Mouse (Mus musculus) left cerebral cortex, adult 9 months (tissue): ENCODE data around the gene Kdm4c.
"Not testable (repeated sequence)": the region's sequence is repeated elsewhere in the genome, so short reads cannot be mapped to it uniquely, and the experiment has no call there.

ENCODE experiments used
- DNase-seq, 2 experiments: peaks; one replicate each; pipeline ENCODE4 v3.0.0; 2022; ENCODE audit warnings: low spot score in 2 of 2

Gene Kdm4c

DNA sequence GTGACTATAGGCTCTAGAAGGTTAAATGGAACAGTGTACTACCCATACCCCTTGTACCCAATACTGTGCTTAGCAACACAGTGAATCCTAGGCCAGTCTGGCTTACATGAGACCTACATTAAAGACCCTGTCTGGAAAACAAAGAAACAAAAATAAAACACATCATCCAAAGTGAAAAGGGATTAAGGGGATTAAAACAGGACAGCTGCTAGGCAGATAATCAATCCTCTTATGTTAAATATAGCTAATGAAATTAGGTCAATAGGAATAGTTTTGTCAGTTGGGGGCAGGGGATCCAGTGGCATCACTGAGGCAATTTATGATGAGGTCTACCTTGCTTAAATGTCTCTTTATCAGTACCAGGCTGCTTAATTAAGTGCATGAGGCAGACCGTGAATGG is at the start of gene Kdm4c:
Kdm4c (plus strand) TSS at position 322 of the 400 bp plus-strand sequence.
- DNase-seq: no peak

- no peak for DNase-seq
These were observed 41.0 kb upstream of the Kdm4c start for GRCm38 (mm10) chr4:74201281-74201811.

GRCm38 (mm10) chr4:74221780-74222179 is 20.5 kb upstream of the Kdm4c start:
- DNase-seq: not testable (repeated sequence)

GRCm38 (mm10) chr4:74222360-74222759 is 19.9 kb upstream of the Kdm4c start:
- DNase-seq: no peak

DNA sequence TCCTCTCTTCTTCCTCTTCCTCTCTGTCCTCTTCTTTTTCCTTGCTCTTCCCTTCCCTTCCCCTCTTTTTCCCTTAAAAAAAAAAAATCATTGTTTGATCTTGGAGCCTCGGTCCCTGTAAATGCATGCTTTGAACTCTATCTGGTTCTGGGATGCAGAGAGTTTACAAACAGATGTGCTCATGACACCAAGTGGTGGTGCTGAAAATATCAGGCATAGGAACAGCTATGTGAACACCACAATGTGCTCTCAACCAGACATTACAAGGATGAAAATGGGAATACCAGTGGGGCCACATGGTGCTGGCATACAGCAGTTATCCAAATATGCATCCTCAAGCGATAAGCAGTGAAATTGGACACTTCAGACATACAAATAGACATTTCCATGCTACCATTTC is 18.1 kb upstream of the Kdm4c start:
- DNase-seq: no peak

DNA sequence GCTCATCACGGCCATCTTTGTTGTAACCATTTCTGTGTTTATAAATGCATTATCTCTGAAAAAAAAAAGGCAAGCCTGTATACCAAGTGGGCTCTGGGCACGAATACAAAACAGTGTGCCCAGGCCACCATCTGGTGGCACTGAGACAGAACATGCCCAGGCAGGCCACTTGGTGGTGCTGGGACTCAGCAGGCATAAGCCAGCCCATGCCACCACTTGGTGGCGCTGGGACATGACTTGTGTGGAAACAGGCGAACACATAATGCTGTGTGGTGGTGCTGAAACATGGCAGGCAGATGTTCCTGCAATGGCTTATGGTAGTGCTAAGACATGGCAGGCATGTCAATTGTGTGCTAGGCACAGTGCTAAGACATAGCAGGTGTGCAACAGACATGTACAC is 11.3 kb upstream of the Kdm4c start:
- no peak for DNase-seq

DNA sequence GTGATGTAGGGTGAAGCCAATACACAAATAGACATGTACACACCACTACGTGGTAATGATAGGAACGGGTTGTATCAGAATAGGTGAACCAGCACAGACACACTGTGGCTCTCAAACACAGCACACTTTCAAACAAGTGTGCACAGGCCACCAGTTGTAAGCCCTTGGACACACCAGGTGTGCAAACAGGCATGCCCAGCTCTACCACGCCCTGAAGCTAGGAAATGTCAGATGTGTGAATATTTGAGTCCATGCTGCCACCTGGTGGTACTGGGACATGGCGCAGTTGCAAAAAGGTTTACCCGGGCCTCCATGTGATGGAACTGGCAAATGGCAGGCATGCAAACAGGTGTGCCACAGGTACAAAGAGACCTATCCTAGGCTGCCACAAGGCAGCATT is 10.9 kb upstream of the Kdm4c start:
- DNase-seq: peak in 1 of 2 experiments; percentile 71

DNA sequence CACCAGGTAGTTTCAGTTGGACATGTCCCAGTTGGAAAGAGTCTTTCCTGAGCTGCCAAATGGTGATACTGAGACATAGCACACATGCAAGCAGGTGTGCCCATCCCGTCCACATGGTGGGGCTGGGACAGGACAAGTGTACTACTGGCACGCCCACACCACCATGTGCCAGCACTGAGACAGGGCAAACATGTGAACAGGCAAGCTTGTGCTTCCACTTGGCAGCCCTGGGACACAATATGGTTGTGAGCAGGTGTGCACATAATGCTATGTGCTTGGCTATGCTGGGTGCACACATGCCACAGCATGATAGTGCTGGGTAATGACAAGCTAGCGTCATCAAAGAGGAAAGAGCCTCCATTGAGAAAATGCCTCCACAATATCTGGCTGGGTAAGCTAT is 8.8 kb upstream of the Kdm4c start:
- no peak for DNase-seq

- DNase-seq: peak; percentile 93 to 97
These were observed 9.3 kb downstream of the Kdm4c start for GRCm38 (mm10) chr4:74251348-74252244.

DNA sequence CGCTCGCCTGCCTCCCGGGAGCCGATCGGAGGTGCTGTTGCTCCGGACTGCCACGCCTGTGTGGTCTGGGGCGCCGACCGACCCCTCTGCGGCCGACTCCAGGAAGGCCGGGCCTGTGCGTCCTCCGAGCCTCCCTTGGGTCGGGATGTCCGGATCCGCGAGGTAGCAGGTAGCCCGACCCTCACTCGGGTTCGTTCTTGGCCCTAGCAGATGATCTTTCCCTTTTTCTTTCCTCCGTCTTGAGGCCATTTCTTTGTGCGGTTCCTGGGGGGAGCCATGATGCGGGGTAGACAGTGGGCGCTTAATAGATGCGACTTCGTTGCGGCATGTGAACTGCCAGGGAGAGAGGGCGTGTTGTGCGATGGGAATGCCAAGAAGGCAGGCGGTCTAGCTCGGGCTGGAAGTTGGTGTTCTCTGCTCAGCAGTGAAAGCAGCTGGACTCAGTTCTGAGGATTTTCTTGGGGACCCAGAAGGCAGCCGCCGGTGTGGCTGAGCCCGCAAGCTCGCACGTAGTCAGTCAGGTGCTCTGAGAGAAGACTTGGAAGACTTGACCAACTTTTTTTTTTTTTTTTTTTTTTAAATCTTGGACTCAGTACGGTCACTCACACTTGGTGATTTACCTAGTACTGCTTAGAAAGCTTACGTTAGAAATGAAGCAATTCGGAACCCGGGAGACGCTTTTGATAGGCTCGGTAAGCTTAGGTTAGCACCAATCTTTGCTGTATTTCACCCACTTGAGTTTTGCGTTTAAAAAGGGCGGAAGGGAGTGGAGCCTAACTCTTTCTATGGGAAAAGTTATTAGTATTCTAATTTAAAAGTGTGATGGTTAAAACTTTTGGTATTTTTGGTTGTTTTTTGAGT is 10.2 kb downstream of the Kdm4c start:
- peak; percentile 25 to 52 for DNase-seq

DNA sequence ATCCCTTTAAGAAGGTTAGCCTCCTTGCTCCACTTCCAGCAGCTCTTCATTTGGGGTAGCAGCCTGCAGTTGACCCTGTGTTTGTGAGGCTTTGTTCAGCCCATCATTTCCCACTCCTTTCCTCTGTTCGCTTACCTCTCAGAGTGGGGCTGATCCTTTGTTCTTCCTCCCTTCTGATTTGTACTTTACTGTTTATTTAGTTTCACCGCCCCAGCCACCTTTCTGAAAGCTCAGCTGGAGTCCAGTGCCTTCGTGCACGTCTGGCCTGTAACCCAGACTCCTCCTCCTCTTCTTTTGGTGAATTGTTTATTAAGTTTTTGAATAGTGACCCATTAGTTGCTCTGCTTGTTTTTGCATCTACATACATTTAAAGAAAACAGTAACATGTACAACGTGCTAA is 15.6 kb downstream of the Kdm4c start:
- DNase-seq: no peak

GRCm38 (mm10) chr4:74258538-74258937 is 16.2 kb downstream of the Kdm4c start:
- no peak for DNase-seq

DNA sequence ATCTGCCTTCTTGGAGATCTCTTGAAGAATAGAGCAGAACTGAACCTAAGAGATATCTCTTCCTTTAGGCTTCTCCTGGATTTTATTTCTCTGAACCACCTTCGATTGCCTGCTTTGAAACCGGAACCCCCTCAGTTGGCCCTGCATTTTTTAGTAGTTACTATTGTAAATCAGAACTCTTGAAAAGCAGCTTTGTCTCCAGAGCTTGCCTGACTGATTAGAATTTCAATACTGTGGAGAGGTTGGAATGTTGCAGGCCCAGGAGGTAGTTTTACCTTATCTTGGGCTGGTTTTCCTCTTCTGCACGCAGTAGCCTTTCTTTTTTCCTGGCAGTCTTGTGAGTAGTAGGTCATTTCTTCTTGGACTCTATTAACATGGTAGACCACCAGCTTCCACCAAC is 17.0 kb downstream of the Kdm4c start:
- DNase-seq: no peak

DNA sequence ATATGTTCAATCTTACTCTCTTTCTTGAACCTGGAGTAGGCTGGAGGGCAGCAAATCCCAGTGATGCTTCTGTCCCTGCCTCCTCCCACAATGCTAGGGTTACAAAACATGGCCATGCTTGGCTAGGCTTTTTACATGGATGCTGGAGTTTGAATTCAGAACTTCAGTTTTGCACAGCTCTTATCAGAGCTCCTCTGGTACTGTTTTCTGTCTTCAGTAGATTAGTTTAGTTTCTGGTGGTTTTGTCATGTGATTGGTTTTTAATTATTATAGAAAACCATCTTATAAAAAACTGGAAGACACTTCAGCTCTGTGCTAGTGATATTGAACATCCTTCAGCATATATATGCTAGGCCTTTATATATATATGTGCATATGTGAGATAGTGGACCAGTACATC is 19.6 kb downstream of the Kdm4c start:
- DNase-seq: no peak

DNA sequence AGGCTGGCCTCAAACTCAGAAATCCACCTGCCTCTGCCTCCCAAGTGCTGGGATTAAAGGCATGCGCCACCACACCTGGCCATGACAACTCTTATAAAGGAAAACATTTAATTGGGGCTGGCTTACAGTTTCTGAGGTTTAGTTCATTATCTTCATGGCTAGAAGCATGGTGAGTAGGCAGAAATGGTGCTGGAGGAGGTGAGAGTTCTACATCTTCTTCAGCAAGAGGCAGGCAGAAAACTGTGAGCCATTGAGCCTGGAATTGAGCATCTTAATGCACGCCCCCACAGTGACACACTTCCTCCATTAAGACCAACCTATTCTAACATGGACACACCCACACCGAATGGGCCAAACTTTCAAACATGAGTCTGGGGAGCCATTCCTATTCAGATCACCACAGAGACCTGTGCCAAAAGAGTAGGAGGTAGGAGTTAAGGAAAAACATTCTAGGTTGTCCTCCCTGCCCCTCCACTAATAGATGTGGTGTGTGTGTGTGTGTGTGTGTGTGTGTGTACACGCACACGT is 22.2 kb downstream of the Kdm4c start:
- DNase-seq: no peak

DNA sequence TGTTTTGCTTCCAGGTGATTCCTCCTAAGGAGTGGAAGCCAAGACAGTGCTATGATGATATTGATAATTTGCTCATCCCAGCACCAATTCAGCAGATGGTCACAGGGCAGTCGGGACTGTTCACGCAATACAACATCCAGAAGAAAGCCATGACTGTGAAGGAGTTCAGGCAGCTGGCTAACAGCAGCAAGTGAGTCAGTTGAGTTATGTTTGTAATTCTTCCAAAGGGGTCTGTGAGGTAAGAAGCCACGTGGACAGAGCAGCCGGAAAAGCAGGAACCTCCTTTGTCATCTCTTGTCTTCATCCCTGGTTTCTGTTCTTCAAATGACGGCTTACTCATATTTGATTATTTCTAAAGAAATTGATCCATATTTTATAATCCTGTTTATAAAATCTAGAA is 28.9 kb downstream of the Kdm4c start:
- no peak for DNase-seq

DNA sequence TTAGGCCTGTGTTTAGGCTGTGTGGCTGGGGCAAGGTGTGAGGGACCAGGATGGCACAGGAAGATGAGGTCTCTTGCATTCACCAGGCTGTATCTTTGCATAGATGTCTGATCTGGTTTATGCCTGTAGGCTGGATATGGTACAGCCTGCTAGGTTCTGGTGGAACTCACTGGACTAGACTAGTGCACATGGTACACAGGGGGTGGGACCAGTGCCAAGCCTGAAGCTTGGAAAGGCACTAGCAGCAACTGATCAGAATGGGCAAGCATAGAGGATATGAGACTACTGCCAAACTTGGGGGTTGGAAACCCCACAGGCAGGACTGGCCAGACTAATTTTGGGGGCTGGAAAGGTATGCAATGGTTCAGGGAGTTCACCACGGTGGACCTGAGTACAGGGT is 35.2 kb downstream of the Kdm4c start:
- no peak for DNase-seq

GRCm38 (mm10) chr4:74280170-74280569 is 37.9 kb downstream of the Kdm4c start:
- no peak for DNase-seq

DNA sequence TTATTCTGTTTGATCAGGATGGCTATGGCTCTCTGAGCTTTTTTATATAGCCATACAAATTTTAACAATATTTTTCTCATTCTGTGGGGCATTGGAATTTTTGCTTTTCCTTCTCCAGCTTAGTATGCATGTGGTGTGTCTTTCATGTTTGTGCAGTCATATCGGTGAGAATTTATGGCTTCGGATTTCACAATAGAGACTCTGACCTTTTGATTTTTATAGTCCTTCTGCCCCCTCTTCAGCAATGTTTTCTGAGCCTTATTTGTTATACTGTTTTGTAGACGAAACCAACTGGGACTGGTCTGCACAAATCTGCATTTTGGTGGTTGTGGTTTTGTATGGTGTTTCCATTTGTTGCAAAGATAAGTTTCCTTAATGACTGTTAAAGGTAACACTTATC is 45.6 kb downstream of the Kdm4c start:
- no peak for DNase-seq

- no peak for DNase-seq
These were observed 52.4 kb downstream of the Kdm4c start for GRCm38 (mm10) chr4:74294726-74295125.

GRCm38 (mm10) chr4:74305315-74306105 is 63.2 kb downstream of the Kdm4c start:
- no peak for DNase-seq
